Mouse (Mus musculus) thymus, adult 2 months (tissue): ENCODE results near the gene Slc5a6.

Source experiments
- CTCF ChIP-seq: fragments of 200-500 bp; IDR thresholded peaks from 2 replicates; pipeline ENCODE4 v1.5.1; 2012; ENCODE audit warnings: mild to moderate bottlenecking, control low read depth, low read length, moderate library complexity, borderline replicate concordance; ENCODE audit not compliant: control insufficient read depth, poor library complexity, insufficient read depth; ENCODE audit errors: extremely low read depth
- POLR2A ChIP-seq: fragments of 200-500 bp; IDR thresholded peaks from 2 replicates; pipeline ENCODE4 v1.6.1; 2012; ENCODE audit warnings: mild to moderate bottlenecking, low read length, control low read depth, moderate library complexity; ENCODE audit not compliant: control insufficient read depth, poor library complexity, insufficient read depth; ENCODE audit errors: extremely low read depth

GRCm38 (mm10) chr5:31015913-31016312 lies 32.8 kb downstream of the Slc5a6 start:
- no peak for TF ChIP-seq POLR2A
- no peak for TF ChIP-seq CTCF
